Mouse (Mus musculus): ENCODE data around the gene Spen.
"Not testable (repeated sequence)": the region's sequence is repeated elsewhere in the genome, so short reads cannot be mapped to it uniquely, and the experiment has no call there.

The Spen gene

DNA sequence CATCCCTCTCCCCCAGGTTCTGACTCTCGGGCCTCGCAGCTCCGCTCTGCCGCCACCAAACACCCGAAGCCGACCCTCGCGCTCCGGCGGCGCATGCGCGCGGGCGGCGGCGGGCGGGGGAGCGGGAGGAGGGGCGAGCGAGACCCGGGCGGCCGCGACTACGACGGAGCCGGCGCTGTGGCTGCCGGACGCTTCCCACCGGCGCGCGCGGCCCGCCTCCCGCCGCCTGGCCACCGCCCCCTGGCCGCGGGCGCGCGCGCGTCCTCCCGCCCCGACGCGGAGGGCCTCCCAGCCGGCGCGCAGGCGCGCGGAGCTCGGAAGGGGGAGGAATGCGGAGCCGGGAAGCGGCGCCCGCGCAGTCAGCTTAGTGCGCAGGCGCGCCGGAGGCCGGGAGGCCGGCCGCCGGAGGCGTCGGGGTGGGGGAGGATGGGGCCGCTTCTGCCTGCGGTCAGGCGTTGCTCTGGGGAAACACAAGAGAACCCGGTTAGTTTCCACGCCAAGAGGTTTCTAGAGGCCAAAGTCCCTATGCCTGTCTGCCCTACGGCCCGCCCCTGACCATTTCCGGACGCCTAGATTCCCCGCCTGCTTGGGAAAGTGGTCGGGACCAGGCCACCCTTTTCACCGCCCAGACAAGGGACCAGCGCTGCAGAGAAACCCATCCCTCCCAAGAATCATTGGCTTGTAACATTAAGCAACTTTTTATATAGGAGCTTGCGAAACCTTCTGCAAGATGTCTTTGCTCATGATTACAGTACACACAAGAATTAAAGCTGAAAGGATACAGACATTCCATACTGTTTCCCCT lies at the start of gene Spen:
Gene Spen, minus strand, starts transcription at position 190 of the 805 bp plus-strand sequence.
- peak; percentile 88 for DNase-seq (ENCODE audit: low spot score)

- no peak for DNase-seq (ENCODE audit: low spot score)
Measured at GRCm38 (mm10) chr4:141583919-141584318, 45.5 kb upstream of the Spen start.

GRCm38 (mm10) chr4:141581051-141581450 lies 42.7 kb upstream of the Spen start:
- no peak for DNase-seq (ENCODE audit: low spot score)

DNA sequence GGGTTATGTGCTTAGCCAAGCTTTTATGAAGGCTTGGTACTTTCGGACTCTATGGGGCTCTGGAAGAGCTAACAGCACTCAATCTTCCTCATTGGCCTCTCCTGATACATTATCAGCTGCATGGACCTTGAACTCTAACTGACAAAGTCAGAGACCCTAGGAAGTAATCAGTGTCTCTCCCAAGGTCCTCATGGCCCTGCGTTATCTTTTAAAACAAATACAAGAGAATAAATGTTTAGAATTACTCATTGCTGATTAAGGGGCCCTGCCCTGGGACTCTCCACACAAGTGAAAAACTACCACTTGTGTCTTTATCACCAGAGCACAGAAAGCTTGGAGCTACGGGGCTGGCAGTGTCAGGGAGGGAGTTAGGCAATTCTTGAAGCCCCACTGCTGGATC lies 40.4 kb upstream of the Spen start:
- no peak for DNase-seq (ENCODE audit: low spot score)

GRCm38 (mm10) chr4:141576877-141577276 lies 38.5 kb upstream of the Spen start:
- DNase-seq (ENCODE audit: low spot score), result no peak

GRCm38 (mm10) chr4:141576404-141576803 lies 38.0 kb upstream of the Spen start:
- no peak for DNase-seq (ENCODE audit: low spot score)

- DNase-seq (ENCODE audit: low spot score), result peak; percentile 69
Measured at GRCm38 (mm10) chr4:141574789-141575702, 36.6 kb upstream of the Spen start.

GRCm38 (mm10) chr4:141573359-141573966 lies 35.1 kb upstream of the Spen start:
- DNase-seq (ENCODE audit: low spot score), result no peak

DNA sequence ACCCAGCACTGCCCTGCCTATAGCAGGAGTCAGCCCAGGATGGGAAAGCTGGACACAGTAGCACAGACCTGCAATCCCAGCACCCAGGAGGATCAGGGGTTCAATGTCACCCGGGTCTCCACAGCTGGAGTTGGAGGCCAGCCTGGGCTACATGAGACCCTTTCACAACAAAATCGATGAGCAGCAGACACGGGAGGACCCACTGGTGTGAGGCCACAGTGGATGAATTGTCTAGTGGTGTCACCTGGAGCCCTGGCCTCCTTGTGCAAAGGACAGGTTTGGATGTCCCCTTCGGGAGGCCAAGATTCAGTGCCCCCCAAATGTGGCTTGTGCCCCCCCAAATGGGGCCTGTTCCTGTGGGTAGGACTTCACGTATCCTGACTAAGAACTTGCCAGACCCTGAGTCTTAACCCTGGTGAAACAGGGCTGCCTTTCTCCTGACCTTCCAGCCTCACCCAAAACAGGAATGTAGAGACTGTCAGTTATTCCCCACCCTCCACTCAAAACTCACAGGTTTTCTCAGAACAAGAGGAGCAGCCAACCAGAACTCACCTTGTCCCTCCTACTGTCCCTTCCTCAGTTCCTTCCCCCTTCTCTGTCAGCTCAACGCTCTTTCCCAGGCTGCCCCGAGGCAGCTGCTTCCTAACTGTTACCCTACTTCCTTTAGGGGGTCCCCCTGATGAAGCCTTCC lies 34.4 kb upstream of the Spen start:
- DNase-seq (ENCODE audit: low spot score), result no peak

- no peak for DNase-seq (ENCODE audit: low spot score)
Measured at GRCm38 (mm10) chr4:141571934-141572333, 33.5 kb upstream of the Spen start.

DNA sequence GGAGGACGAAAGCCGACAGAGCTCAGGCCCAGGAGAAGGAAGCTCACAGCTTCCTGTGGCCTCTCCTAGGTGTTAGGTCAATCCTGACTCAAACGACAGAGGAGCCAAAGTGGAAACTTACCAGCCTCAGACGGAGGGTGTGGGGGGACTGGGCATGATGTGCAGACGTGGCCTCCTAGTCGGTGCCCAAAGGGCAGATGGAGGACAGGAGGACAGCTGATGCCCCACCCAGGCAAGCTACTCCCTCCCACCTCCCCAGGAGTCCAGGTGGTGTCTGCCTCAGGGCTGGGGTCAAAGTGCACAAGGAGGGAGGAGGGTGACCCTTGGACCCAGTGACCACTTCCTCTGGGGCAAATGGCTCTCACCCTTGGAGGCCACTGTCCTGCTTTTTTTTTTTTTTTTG lies 32.9 kb upstream of the Spen start:
- DNase-seq (ENCODE audit: low spot score), result no peak

DNA sequence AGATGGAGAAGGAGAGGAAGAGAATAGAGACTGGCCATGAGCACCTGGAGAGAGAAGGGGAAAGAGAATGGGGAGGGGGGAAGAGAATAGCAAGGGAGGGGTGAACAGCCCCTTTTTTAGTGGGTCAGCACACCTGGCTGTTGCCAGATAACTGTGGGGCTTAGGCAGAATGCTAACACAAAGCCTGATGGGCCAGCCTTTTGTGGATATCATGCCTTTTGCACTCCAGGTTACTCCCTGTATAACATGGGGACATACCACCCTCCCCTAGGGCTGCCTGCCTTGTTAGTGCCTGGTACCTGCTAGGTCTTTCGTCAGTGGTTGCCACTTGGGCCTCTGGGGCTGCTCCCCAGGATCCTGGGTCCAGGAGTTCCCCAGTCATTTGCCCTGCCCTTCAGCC lies 32.4 kb upstream of the Spen start:
- DNase-seq (ENCODE audit: low spot score), result no peak

GRCm38 (mm10) chr4:141570004-141570403 lies 31.6 kb upstream of the Spen start:
- DNase-seq (ENCODE audit: low spot score), result no peak

DNA sequence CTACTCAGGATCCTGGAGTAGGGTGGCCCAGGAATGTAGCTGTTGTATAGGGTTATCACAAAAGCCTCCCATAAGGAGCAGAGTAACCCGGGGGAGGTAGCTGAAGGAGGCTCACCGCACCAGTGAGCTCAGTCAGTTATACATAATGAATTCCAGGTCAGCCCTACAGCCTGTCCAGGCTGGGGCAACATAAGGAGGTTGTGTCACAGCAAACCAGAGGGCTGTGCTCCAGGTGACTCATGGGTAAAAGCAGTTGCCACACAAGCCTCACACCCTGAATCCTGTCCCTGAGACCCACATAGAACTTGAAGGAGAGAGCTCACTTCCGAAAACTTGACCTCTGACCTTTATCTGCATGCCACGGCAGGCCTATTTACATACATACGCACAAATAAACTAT lies 30.6 kb upstream of the Spen start:
- no peak for DNase-seq (ENCODE audit: low spot score)

GRCm38 (mm10) chr4:141567174-141567573 lies 28.8 kb upstream of the Spen start:
- not testable (repeated sequence) for DNase-seq (ENCODE audit: low spot score)

GRCm38 (mm10) chr4:141566187-141566586 lies 27.8 kb upstream of the Spen start:
- DNase-seq (ENCODE audit: low spot score), result no peak

DNA sequence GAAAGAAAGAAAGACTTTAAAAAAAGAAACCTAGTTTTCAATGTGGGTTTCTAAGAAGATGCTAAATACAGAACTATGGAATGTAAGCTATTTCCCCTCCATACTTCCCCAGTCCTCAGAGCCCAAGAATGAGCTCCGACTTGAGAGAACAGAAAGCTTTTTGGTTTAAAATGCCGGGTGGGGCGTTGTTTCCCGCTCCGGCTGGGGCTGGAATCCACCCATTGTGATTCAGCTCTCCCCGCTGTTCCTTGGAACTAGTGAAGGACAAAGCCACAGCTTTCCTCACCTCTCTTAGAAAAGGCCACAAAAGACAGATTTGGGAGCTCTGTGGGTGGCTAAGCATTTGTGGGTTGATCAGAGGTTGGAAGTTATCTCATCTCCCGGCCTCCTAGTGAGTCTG lies 26.9 kb upstream of the Spen start:
- DNase-seq (ENCODE audit: low spot score), result no peak

DNA sequence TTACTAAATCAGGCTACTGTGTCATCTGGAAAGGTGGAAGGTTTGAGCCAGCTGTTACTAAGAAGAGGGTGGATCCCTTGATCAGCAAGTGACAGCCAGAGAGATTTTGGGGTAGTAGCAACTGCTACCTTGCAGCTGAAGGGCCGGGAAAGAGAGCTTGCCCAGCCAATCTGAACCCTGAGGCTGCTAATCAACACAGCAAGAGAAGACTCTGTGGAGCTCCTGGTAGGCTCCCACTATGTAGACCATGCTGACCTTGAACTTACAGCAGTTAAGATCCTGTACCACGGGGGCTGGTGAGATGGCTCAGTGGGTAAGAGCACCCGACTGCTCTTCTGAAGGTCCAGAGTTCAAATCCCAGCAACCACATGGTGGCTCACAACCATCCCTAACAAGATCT lies 26.3 kb upstream of the Spen start:
- DNase-seq (ENCODE audit: low spot score), result no peak

DNA sequence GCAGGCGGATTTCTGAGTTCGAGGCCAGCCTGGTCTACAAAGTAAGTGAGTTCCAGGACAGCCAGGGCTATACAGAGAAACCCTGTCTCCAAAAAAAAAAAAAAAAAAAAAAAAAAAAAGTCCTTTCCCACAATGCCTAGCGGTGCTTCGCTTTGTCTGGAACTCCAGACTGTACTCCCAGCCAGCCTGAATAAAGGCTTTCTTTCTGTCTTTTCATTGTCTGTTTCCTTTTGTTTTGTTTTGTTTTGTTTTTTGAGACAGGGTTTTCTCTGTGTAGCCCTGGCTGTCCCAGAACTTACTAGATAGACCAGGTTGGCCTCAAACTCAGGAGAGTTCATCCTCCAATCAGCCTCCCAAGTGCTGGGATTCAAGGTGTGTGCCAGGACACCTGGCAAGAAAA lies 25.8 kb upstream of the Spen start:
- no peak for DNase-seq (ENCODE audit: low spot score)

DNA sequence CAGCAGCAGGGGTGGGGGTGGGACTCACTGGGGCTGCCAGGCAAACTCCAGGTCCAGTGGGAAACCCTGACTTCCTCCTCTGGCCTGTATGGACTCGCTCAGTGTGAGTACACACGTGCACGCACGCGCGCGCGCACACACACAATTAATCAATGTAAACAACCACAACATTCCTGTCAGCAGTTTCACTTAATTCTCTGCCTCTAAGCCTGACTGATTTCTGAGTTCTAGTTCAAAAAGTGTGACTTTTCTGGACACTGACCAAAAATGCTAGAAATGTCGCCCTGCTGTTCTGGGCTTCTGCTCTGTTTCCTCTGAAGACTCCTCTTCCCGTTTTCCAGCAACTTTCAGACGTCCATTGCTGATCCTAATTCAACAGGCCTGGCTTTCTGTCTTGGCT lies 23.9 kb upstream of the Spen start:
- no peak for DNase-seq (ENCODE audit: low spot score)

GRCm38 (mm10) chr4:141561331-141561919 lies 23.0 kb upstream of the Spen start:
- not testable (repeated sequence) for DNase-seq (ENCODE audit: low spot score)

DNA sequence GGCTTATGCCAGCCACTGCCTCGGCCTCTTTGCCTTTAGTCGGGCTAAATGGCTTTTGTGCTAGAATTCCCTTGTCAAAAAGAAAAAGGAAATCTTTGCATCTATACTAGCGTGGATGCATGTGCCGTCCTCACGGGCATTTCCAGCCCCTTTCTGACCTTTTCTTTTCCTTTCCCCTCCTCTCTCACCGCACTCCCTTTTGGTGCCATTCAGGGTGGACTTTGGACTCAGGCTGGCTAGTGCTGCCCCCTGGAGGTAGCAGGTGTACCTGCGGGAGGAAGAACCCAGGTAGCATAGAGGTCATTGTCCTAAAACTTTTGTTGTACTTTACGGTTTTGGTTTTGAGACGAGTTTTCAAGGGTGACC lies 21.5 kb upstream of the Spen start:
- peak; percentile 74 for DNase-seq (ENCODE audit: low spot score)

All from spleen, adult 12 weeks (tissue).